Mouse (Mus musculus) embryo, embryonic 9.5 days (tissue): ENCODE measurements around the gene Ube2r2.

Experiments
- DNase-seq: peaks from one replicate; pipeline ENCODE4 v3.0.0-alpha.2; 2017; ENCODE audit errors: extremely low spot score

Ube2r2 gene

DNA sequence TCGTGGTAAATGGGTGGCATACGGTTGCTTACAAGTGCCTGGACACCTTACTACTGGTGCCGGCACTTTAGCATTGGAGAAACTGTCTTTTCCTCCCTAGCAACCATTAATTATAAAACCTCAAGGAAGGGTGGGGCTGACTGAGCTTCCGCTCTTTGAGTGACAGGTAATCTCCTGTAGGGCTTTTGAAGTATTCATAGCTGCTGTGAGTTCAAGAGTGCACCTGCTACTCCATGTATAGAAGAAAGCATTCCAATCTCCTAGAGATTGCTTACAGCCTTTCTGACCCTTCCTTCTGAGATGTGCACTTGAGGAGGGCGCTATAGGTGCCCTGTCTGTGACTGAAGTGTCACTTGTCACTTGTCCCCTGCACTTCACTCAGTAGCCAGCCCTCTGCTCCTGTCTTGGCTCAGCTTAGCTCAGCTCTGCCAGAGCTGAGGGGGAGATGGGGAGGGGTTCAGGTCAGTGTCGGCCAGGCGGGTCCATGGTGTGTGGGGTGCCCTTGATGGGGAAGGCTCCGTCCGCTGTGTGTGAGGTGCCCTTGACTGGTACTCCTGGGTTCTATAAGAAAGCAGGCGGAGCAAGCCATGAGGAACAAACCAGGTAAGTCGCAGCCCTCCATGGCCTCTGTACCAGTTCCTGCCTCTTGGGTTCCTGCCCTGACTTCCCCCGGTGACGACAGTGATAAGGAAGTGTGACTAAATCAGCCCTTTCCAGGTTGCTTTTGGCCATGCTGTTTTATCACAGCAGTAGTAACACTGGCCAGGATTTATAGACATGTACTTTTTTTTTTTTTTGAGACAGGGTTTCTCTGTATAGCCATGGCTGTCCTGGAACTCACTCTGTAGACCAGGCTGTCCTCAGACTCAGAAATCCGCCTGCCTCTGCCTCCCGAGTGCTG, 44.5 kb downstream of the Ube2r2 start:
- DNase-seq, result no peak

DNA sequence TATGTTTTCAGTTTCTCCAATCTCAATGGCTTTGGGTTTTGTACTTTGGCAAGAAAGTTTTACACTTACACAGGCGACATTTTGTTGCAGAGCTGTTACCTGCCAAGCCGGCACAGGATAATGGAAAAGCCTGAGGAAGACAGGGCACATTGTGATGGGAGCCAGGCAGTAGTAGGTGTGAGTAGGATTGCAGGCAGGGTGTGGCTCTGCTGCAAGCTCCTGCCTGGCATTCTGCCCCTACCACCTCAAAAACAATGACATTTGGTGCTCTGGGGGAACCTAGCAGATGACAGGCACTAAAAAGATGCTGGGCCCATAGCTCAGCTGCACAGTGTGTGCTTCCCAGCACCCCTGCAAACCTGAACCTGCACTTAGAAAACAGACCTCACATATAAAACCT, 54.3 kb downstream of the Ube2r2 start:
- no peak for DNase-seq

DNA sequence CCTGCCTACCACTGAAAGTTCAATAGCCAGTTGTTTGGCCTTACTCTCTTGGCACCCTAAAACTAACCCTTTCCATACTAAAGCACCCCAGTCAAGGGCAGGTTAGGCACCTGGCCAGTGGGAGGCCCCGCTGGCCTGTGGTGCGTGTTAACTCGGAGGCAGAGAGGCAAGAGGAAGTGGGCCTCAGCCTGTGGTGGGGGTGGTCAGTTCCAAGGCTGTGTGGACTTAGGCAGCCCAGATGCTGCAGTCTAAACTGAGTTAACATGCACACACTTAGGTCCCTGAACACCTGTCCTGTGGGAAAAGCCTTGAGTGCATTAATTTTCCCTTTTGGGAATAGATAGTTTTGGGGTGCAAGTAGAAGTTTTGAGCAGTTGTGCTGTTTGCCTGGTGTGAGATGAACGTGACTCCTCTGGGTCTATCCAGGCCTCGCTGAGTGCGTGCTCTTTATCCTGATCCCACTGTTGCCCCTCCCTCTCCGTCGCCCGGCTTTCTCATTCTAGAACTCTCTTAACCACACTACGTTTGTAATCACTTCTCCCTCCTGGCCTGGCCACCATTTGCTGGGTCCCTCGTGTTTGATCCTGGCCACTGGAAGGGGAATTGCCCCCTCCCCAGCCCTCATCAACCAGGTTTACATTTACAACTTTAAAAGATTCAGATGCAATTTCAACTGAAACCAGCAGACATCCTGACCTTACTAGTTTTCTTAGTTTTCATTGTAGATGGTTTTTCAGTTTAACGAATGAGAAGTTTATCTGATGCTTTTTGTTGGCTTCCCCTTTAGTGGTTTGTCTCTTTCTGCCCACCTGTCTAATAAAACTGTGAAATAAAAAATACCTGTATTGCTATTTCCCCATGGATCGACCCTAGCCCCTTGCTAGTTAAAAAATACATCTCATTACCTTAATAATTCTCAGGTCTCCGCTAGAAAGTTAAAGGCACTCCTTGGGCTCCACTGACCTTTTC, 57.3 kb downstream of the Ube2r2 start:
- DNase-seq, result no peak

DNA sequence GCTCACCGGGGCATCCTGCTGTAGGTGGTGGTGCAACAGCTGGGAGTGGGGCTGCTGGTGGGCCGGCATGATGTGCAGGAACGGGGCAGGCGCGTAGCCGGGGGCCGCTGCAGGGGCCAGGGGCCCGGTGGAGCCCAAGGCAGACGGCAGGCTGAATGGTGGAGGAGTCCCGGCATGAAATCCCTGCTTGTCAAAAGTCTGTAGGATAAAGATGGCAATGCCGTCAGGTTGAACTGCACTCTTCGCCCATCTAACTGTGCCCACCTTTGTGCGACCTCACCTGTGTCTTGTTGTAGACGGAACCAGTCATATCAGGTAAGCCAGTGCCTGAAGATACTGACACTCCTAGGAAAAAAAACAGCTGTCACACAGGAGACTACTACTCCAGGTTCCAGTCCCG, 59.8 kb downstream of the Ube2r2 start:
- DNase-seq, result no peak

DNA sequence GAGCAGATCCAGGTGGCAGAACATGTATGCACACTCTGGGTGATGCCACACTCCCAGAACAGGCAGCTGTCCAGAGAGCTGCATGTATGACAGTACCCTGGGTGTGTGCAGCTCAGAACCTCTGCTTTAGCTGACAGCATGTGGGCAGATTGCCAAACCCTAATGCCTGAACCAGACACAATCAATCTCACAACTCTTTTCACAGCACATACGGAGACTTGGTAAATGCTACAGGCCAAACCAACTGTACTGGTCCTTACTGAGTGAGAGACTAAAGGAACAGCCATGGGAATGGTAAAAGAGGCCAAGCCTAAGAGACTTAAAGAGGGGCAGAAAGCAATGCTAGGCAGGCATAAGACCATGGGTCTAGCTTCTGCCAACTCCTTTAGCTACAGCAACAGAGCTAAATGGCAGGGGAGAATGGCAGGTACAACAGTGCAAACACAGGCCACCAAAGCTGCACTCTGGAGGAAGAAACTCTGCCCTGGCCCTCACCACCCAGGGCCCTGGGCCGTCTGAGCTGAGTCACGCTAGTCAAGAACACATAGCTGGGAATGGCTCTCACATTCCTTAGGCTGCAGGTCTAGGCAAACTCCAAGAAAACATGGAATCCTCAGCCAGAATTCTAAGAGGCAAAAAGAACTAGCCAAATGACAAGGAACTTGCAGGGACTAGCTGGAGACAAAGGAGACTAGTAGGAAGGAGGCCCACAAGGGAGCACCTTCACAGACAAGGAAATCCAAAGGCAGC, 61.5 kb downstream of the Ube2r2 start:
- DNase-seq, result no peak

DNA sequence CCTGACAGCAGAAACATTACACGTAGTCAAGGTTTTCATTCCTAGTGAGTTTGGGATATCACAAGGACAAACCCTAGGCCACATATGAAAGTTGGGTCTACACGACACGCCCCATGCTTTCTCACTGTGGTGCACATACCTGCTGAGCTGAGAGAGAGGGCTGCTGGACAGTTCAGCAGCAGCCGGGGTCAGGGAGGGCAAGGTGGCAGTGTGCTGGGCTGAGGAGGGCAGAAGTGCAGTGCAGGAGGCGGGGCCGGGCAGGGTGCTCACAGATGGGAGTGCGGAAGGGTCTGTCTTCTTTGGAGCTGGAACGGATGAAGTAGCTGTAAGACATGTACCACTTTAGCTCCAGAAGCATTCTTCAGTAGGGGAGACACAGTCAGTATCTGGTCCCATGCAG, 66.6 kb downstream of the Ube2r2 start:
- no peak for DNase-seq

DNA sequence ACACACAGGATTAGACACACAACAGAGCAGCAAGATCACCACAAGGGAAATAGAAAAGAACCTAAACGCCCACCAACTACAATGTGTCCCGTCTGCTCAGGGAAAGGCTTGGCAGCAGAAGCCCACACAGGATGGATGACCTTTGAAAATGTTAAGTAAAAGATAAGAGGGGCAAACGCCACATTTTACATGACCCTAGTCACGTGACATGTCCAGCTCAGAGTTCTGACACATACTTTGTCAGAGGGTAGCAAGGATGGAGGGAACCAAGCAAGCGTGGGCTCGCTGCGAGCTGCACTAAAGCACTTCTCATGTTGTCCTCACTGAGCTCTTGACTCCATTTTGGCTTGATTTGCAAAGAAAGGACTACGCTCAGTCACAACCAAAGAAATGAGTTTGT, 70.2 kb downstream of the Ube2r2 start:
- no peak for DNase-seq

DNA sequence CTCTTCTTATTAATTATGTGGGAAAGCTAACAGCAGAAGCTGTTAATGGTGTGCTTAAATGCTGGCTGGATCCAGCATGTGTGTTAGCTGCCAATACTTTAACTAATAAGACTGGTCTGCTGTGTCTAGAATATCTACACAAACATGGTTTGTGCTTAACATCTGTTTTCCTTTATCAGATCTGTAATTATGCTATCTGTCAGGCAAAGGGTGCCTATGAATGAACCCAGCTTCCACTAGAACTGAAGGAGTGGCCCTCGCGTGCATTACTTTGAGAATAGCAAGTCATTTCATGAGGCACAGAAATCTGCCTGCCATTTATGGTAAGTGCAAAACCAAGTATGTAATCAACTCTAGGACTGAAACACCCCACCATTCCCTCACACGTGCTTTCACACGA, 72.5 kb downstream of the Ube2r2 start:
- DNase-seq, result no peak

DNA sequence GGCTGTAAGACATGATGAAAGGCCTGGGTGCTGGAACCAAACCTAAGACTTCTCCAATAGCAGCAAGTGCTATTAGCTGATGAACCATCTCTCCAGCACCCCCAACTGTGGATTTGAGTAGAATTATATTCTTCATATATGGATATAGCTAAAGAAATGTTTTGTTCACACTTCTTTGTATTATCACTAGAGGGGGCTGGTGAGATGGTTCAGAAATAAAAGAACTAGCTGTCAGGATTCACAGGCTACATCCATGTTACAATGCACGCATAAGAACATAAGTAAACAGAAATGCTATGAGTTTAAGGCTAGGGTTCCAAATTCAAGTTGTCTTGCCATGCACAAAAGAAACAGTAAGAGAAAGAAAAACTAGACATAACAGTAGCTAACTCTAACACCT, 89.9 kb downstream of the Ube2r2 start:
- DNase-seq, result no peak

DNA sequence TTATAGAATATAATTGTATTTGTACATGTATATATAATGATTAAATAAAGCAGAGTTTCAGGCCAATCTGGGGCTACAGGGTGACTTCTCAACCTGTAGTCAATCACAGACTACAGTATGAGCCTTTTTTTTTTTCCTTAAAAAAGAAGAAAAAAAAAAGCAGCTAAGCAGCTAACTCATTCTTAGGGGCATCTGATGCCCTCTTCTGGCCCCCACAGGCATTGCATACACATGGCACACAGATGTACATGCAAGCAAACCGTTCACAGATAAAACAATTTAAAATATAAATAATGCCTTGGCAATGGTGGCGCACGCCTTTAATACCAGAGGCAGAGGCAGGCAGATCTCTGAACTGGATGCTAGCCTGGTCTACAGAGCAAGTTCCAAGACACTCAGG, 90.8 kb downstream of the Ube2r2 start:
- DNase-seq, result peak; percentile 14

DNA sequence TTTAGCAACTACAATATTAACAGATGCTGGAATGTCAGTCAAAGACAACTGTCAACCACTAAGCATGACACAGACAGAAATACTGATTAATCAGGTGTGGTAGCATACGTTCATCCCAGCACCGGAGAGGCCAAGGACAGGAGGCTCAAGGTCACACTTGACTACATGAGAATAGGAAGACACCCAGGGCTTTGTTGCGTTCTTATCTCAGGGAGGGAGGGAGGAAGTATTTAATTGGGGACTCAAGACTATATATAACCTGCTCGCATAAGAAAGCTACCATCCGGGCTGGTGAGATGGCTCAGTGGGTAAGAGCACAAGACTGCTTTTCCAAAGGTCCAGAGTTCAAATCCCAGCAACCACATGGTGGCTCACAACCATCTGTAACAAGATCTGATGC, 100.1 kb downstream of the Ube2r2 start:
- no peak for DNase-seq

DNA sequence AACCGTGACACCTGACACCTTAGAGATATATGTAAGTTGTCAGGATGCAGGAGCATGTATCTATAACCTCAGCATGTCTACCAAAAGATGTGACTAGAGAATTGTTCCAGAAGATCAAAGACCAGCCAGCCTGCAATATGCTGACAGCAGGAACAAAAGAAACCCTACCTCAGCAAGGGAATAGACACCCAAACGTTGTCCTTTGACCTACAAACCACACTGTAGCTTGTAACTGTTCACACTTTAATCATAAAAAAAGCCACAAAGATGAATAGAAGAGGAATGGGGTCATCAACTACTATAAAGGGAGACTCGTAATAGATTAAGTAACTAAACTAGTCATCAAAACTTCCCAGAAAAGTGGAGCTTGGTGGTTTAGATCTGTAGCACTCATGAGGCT, 105.4 kb downstream of the Ube2r2 start:
- no peak for DNase-seq
